Mouse (Mus musculus): ENCODE data around the gene Foxk1. TPM values are rescaled to one million over a fixed set of nuclear protein-coding genes. Genes with fewer than 3 reads are reported as not detected.

Foxk1 gene
- 6.9 and 8.1 TPM in 2 replicates for polyA plus RNA-seq (2015; fragmentation: Nextera tagmentation; extraction: Ambion mirVana)

- H3K36me3 ChIP-seq (replicated peaks), result no peaks in the 10 kb centered on the region
- H3K27me3 ChIP-seq (replicated peaks), result no peaks in the 10 kb centered on the region
- ATAC-seq (replicated peaks), result peak; percentile 93
- H3K4me1 ChIP-seq, result peaks cover 47% of the 10 kb centered on the region
- peak within 1 kb of the TSS; percentile 87 for H3K27ac ChIP-seq
- peak within 1 kb of the TSS; percentile 71 for H3K4me2 ChIP-seq
- H3K9me3 ChIP-seq, result no peaks in the 10 kb centered on the region
- H3K4me3 ChIP-seq, result peak within 1 kb of the TSS; percentile 57
- under 1% methylated on average over 57 of the region's 60 CpGs for WGBS
- peak within 1 kb of the TSS; percentile 75 for H3K9ac ChIP-seq
These were observed at the start of gene Foxk1 for GRCm38 (mm10) chr5:142400981-142401640. Gene Foxk1 (plus strand): TSS chr5:142401497.

DNA sequence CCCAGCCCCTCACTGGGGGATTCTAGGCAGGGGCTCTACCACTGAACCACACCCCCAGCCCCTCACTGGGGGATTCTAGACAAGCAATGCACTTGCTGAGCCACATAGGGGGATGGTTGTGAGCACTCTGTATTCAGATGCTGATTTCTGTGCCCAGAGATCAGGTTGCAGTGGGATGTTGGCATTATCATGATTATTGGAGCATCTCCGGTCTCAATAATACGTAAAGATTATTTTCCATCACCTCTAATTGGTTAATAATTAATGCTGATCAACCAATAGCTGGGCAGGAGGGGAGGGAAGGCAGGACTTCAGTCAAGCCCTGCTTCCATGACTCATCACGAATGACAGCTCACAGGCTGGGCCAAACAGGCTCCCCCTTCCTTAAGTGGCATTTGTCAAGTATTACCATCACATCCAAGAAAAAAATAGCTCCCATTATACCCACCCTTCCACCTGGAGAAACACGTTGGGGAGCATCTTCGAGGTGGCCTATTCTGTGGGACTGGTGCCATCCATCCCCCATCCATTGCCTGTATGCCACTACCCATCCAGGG, 48.9 kb upstream of the Foxk1 start:
- H3K36me3 ChIP-seq (replicated peaks), result no peaks in the 10 kb centered on the region
- no peak for ATAC-seq (replicated peaks)
- no peaks in the 10 kb centered on the region for H3K4me1 ChIP-seq
- H3K27ac ChIP-seq, result no peak overlapping the region
- H3K4me2 ChIP-seq, result no peak overlapping the region
- no peak overlapping the region for H3K4me3 ChIP-seq
- 93% methylated on average over 5 of the region's 5 CpGs for WGBS
- no peaks in the 10 kb centered on the region for H3K9me3 ChIP-seq
- no peak overlapping the region for H3K9ac ChIP-seq
- H3K27me3 ChIP-seq (replicated peaks), result no peaks in the 10 kb centered on the region

DNA sequence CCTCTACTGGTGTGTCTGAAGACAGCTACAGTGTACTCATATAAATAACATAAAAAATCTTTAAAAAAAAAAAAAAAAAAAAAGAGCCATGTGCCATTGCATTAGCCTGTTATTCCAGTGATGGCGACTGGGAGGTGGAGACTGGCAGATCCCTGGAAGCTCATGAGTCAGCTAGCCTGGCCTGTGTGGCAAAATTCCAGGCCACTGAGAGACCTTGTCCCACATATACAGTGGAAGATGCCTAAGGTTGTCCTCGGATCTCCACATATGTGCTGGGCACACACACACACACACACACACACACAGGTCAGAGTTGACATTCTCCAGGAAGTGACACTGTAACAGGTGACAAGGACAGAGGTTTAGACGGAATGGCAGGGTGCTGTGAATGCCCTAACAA, 46.2 kb upstream of the Foxk1 start:
- 89% methylated on average over 3 of the region's 3 CpGs for WGBS
- H3K4me1 ChIP-seq, result no peaks in the 10 kb centered on the region

DNA sequence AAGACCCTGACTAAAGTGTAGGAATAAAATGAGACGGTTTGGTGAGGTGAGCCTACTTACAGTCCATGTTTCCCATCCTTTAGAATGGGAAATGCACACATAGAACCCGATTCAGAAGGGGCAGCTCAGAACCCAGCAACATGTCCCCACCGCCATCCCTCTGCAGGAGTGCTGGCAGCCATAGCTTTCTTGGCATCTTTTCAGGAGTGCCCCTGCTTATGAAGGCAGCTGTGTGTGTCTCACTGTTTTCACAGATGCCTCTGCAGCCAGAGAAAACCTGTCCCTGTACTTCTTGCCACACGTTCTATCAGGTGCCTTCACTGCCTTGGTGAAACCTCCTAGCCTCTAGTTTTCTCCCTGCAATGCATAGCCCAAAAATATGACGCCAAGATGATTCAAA, 40.1 kb upstream of the Foxk1 start:
- Histone ChIP-seq H3K27me3 (replicated peaks) (no peaks in the 10 kb centered on the region), H3K4me2 (no peak overlapping the region), H3K27ac (no peak overlapping the region), H3K9ac (no peak overlapping the region), H3K36me3 (replicated peaks) (no peaks in the 10 kb centered on the region), H3K4me3 (no peak overlapping the region), H3K9me3 (no peaks in the 10 kb centered on the region), H3K4me1 (no peaks in the 10 kb centered on the region)
- 67% methylated on average over 5 of the region's 5 CpGs for WGBS
- ATAC-seq (replicated peaks), result no peak

More for the DNA sequence above, 46.2 kb upstream of the Foxk1 start:
- Histone ChIP-seq H3K27ac (no peak overlapping the region), H3K9me3 (no peaks in the 10 kb centered on the region), H3K4me3 (no peak overlapping the region), H3K9ac (no peak overlapping the region), H3K36me3 (replicated peaks) (no peaks in the 10 kb centered on the region), H3K27me3 (replicated peaks) (no peaks in the 10 kb centered on the region), H3K4me2 (no peak overlapping the region)
- no peak for ATAC-seq (replicated peaks)

DNA sequence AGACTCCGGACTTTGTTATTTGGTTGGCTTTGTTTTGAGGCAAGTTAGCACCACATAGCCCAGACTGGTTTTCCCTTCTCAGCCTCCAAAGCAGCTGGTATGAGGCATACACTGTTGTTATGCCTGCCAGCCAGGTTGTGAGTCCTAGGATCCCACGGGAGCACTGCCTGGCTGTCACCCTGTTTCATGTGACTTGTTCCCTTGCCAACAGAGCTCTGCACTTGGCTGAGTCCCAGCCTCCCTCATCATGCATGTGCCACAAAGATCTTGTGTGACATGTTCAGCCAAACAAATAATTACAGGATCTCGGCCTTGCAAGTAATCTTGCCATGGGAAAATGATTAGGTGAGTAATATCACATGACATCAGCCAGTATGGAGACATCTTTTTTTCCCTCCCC, 38.4 kb upstream of the Foxk1 start:
- 62% methylated on average over 3 of the region's 3 CpGs for WGBS
- no peaks in the 10 kb centered on the region for H3K27me3 ChIP-seq (replicated peaks)
- H3K4me2 ChIP-seq, result no peak overlapping the region
- H3K9ac ChIP-seq, result no peak overlapping the region
- ATAC-seq (replicated peaks), result no peak
- no peaks in the 10 kb centered on the region for H3K36me3 ChIP-seq (replicated peaks)
- no peaks in the 10 kb centered on the region for H3K9me3 ChIP-seq
- no peak overlapping the region for H3K4me3 ChIP-seq
- H3K27ac ChIP-seq, result no peak overlapping the region
- H3K4me1 ChIP-seq, result peaks cover 6% of the 10 kb centered on the region

DNA sequence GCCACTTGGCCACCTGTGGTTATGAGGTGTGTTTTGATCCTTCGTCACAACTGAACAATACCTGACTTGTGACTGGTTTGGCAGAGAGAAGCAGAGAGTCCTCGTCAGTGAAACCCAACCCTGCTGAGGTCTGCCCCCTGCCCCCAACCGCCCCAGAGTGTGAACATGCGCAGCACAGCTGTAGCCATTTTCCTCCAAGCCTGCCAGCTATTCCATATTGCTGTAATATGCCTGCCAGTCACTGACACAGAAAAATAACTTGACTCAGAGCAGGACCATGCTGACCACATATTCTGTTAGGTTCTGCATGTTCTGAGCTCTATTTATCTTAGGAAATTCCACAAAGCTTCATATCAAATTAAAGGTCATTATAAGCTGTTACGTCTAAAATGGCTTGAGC, 37.2 kb upstream of the Foxk1 start:
- Histone ChIP-seq H3K27me3 (replicated peaks) (no peaks in the 10 kb centered on the region), H3K4me2 (no peak overlapping the region), H3K9me3 (no peaks in the 10 kb centered on the region), H3K4me3 (no peak overlapping the region), H3K27ac (no peak overlapping the region), H3K4me1 (peaks cover 17% of the 10 kb centered on the region), H3K36me3 (replicated peaks) (no peaks in the 10 kb centered on the region), H3K9ac (no peak overlapping the region)
- no peak for ATAC-seq (replicated peaks)
- WGBS, result 64% methylated on average over 5 of the region's 5 CpGs

DNA sequence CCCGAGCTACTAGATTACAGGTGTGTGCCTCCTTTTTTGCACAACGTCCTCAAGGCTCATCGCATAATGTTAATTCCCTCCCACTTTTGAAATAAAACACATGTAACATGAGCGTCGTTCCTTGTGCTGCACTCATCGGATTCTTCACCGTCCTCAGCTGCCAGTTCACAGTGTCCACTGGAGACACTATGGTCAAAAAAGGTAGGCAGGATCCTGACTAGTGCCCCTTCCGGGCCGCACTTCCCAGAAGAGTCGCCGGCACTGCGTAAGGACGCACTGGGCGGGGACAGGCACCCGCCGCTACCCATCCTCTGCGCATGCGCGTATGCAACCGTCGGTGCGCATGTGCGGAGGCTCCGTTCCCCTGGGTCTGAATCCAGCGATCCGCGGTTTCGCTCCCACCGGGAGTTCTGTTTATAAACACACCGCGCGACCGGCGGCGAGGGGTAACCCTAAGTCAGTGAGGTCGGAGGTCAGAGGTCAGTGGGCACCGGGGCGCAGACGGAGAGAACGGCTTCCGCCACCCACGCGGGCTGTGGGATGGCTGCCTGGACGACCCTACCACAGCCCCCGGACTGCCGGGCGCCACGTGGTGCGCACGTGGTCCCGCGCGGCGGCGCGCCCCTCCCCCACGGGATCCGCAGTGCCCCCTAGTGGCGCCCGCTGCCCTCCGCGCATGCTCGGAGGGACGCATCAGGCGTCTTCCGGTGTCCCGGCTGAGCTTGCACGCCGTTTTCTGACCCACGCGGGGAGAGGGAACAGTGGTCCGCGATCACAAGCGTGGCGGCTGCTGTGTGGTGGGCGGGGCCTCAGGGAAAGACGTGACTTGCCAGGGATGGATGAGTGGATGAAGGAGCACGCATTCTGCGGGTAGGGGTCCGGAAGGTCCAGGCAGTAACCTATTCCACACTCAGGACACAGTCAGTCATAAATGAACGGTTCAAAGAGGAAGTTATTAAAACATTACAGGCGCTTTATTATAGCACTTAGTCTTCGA, 33.9 kb upstream of the Foxk1 start:
- Histone ChIP-seq H3K9me3 (no peaks in the 10 kb centered on the region), H3K4me3 (peak overlapping the region; percentile 63), H3K36me3 (replicated peaks) (no peaks in the 10 kb centered on the region), H3K9ac (peak overlapping the region; percentile 68), H3K27ac (peak overlapping the region; percentile 79), H3K27me3 (replicated peaks) (no peaks in the 10 kb centered on the region), H3K4me1 (peaks cover 33% of the 10 kb centered on the region), H3K4me2 (peak overlapping the region; percentile 59)
- peak; percentile 92 for ATAC-seq (replicated peaks)
- under 1% methylated on average over 82 of the region's 83 CpGs for WGBS

GRCm38 (mm10) chr5:142368122-142368521, 33.2 kb upstream of the Foxk1 start:
- peak overlapping the region; percentile 68 for H3K9ac ChIP-seq
- peak overlapping the region; percentile 63 for H3K4me3 ChIP-seq
- H3K36me3 ChIP-seq (replicated peaks), result no peaks in the 10 kb centered on the region
- H3K4me1 ChIP-seq, result peaks cover 39% of the 10 kb centered on the region
- H3K9me3 ChIP-seq, result no peaks in the 10 kb centered on the region
- peak overlapping the region; percentile 79 for H3K27ac ChIP-seq
- peak overlapping the region; percentile 59 for H3K4me2 ChIP-seq
- no peaks in the 10 kb centered on the region for H3K27me3 ChIP-seq (replicated peaks)
- ATAC-seq (replicated peaks), result no peak
- WGBS, result 55% methylated on average over 5 of the region's 5 CpGs

DNA sequence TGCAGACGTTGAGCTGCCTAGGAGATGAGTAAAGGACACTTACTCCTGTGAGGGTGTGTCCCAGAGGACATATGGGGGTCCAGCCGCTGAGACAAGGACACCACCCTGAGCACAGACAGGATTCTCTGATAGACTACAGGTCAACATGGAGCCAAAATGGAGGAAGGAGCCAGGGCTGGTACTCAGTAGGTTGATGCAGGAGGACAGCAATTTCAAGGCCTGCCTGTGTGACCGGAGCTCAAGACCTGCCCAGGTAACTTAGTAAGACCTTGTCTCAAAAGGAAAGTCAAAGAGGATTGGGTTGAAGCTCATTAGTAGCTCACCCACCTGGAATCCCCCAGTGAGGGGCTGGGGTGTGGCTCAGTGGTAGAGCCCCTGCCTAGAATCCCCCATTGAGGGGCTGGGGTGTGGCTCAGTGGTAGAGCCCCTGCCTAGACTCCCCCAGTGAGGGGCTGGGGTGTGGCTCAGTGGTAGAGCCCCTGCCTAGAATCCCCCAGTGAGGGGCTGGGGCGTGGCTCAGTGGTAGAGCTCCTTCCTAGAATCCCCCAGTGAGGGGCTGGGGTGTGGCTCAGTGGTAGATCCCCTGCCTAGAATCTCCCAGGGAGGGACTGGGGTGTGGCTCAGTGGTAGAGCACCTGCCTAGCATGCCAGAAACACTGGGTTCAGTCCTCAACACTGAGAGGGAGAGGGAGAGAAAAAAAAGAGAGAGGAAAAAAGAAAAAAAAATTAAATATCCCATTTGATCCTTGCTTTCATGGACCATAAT, 30.7 kb upstream of the Foxk1 start:
- H3K36me3 ChIP-seq (replicated peaks), result no peaks in the 10 kb centered on the region
- 86% methylated on average over 4 of the region's 4 CpGs for WGBS
- no peaks in the 10 kb centered on the region for H3K27me3 ChIP-seq (replicated peaks)
- H3K4me2 ChIP-seq, result no peak overlapping the region
- ATAC-seq (replicated peaks), result no peak
- no peak overlapping the region for H3K9ac ChIP-seq
- no peaks in the 10 kb centered on the region for H3K9me3 ChIP-seq
- peak overlapping the region; percentile 75 for H3K27ac ChIP-seq
- no peak overlapping the region for H3K4me3 ChIP-seq
- H3K4me1 ChIP-seq, result peaks cover 39% of the 10 kb centered on the region

- WGBS, result 7% methylated on average over 24 of the region's 24 CpGs
- Histone ChIP-seq H3K9ac (0 out of 2 replicates have a peak overlapping the region, but pooled peaks have one; percentile 15), H3K4me2 (peak overlapping the region; percentile 8; the same call in 1 of the 2 replicates), H3K36me3 (replicated peaks) (no peaks in the 10 kb centered on the region), H3K4me1 (peaks cover 38% of the 10 kb centered on the region), H3K4me3 (no peak overlapping the region), H3K27me3 (replicated peaks) (no peaks in the 10 kb centered on the region), H3K9me3 (no peaks in the 10 kb centered on the region), H3K27ac (peak overlapping the region; percentile 75)
- ATAC-seq (replicated peaks), result no peak; the same call in 1 of the 2 replicates
These were observed 29.8 kb upstream of the Foxk1 start for GRCm38 (mm10) chr5:142371172-142372155.

DNA sequence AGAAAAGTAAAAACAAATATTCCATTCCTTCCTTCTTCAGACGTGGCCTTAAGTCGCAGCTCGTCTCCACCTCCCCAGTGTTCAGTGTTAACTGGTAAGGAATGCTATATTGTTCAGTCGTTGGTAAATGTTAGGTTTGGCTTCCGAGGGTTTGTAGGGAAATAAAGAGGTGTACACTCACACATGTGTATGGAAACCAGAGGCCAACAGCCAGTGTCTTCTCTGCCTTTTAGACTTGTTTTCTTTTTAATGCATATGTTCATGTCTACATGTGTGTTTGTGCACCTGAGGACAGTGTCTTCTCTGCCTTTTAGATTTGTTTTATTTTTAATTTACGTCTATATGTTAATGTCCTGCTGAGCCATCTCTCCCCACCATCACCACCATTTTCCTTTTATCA, 29.1 kb upstream of the Foxk1 start:
- no peaks in the 10 kb centered on the region for H3K27me3 ChIP-seq (replicated peaks)
- H3K4me2 ChIP-seq, result no peak overlapping the region
- peaks cover 33% of the 10 kb centered on the region for H3K4me1 ChIP-seq
- ATAC-seq (replicated peaks), result no peak
- H3K36me3 ChIP-seq (replicated peaks), result no peaks in the 10 kb centered on the region
- 8% methylated on average over 6 of the region's 6 CpGs for WGBS
- H3K9ac ChIP-seq, result no peak overlapping the region
- peak overlapping the region; percentile 75 for H3K27ac ChIP-seq
- no peaks in the 10 kb centered on the region for H3K9me3 ChIP-seq
- H3K4me3 ChIP-seq, result no peak overlapping the region
